Mouse (Mus musculus) intestine, postnatal 0 days (tissue): ENCODE measurements around the gene Grid2ip. TPM values are rescaled to one million over a fixed set of nuclear protein-coding genes. Genes with fewer than 3 reads are reported as not detected.
A peak's percentile ranks its signal among the peaks of the same experiment; 100 is the strongest.

ENCODE experiments used
- ATAC-seq: fragments of 200-750 bp; cut with Nextera tagmentation; 2 replicates; pipeline ENCODE4 v1.8.0; 2017; ENCODE audit warnings: mild to moderate bottlenecking, moderate TSS enrichment, moderate library complexity
- H3K27ac ChIP-seq: fragments of 300-500 bp; sonication (generic); 2 replicates; pipeline ENCODE4 v1.5.1; 2014; ENCODE audit warnings: mild to moderate bottlenecking, low read depth, low read length, moderate library complexity
- H3K27me3 ChIP-seq: fragments of 300-500 bp; sonication (generic); replicated peaks from 2 replicates; pipeline ENCODE4 v1.6.1; 2014; ENCODE audit warnings: low read length, mixed read lengths; ENCODE audit not compliant: control insufficient read depth, insufficient read depth
- H3K36me3 ChIP-seq: fragments of 300-500 bp; sonication (generic); 2 replicates; pipeline ENCODE4 v1.6.1; 2014; ENCODE audit warnings: mild to moderate bottlenecking, moderate library complexity; ENCODE audit not compliant: control insufficient read depth, insufficient read depth
- H3K4me1 ChIP-seq: fragments of 300-500 bp; sonication (generic); replicated peaks from 2 replicates; pipeline ENCODE4 v1.6.1; 2014; ENCODE audit warnings: antibody characterized with exemption, low read length, mixed read lengths; ENCODE audit not compliant: control insufficient read depth, insufficient read depth
- H3K4me2 ChIP-seq: fragments of 300-500 bp; sonication (generic); replicated peaks from 2 replicates; pipeline ENCODE4 v1.6.1; 2014; ENCODE audit warnings: low read depth, mild to moderate bottlenecking, moderate library complexity
- H3K4me3 ChIP-seq: fragments of 300-500 bp; sonication (generic); 2 replicates; pipeline ENCODE4 v1.5.1; 2014; ENCODE audit warnings: low read depth, low read length
- H3K9ac ChIP-seq: fragments of 300-500 bp; sonication (generic); 2 replicates; pipeline ENCODE4 v1.6.1; 2014; ENCODE audit warnings: mild to moderate bottlenecking, low read depth, low read length
- H3K9me3 ChIP-seq: fragments of 300-500 bp; sonication (generic); 2 replicates; pipeline ENCODE4 v1.6.1; 2016; ENCODE audit warnings: mixed run types; ENCODE audit not compliant: control insufficient read depth
- CTCF ChIP-seq: sonication (generic); IDR thresholded peaks from 2 replicates; pipeline ENCODE4 v1.5.1; 2016; ENCODE audit warnings: low read depth, mild to moderate bottlenecking, control low read depth, antibody characterized with exemption, moderate library complexity
- WGBS: fragments of 180-500 bp; shearing (Covaris S2); extraction: QIAGEN DNeasy Blood & Tissue Kit; methylation state at CpG from one replicate; pipeline ENCODE4 v1.1.7; 2014; 5-methylcytosine and 5-hydroxymethylcytosine counted together
- polyA plus RNA-seq: library from polyadenylated mRNA; unstranded; fragments of >200 nt; fragmentation: Nextera tagmentation; extraction: Ambion mirVana; gene quantifications from 2 replicates; pipeline ENCODE4 v1.2.1, GENCODE M21; 2015

Gene Grid2ip
- polyA plus RNA-seq, 1 experiment from 2014 or later, result 0.10 TPM

- Histone ChIP-seq H3K27me3 (no peaks in the 10 kb centered on the region), H3K27ac (no peak overlapping the region), H3K36me3 (peaks cover 22% of the 10 kb centered on the region), H3K4me3 (no peak overlapping the region), H3K4me2 (no peak overlapping the region), H3K4me1 (peaks cover 5% of the 10 kb centered on the region; the same call in 1 of the 2 replicates), H3K9ac (no peak overlapping the region), H3K9me3 (no peaks in the 10 kb centered on the region)
- whole genome bisulfite sequencing, result 88% methylated on average over 9 of the region's 9 CpGs
- no peak for ATAC-seq
- TF ChIP-seq CTCF, result no peak
These were observed 49.4 kb downstream of the Grid2ip start for GRCm38 (mm10) chr5:143406548-143406947.

GRCm38 (mm10) chr5:143409239-143409638, 52.1 kb downstream of the Grid2ip start:
- Histone ChIP-seq H3K9me3 (no peaks in the 10 kb centered on the region), H3K27ac (no peak overlapping the region), H3K27me3 (no peaks in the 10 kb centered on the region), H3K4me3 (no peak overlapping the region), H3K4me1 (0 out of 2 replicates have a peak, but pooled peaks cover 4% of the 10 kb centered on the region), H3K4me2 (no peak overlapping the region), H3K36me3 (peaks cover 43% of the 10 kb centered on the region), H3K9ac (no peak overlapping the region)
- ATAC-seq, result no peak
- 41% methylated on average over 3 of the region's 3 CpGs for WGBS
- TF ChIP-seq CTCF, result no peak

GRCm38 (mm10) chr5:143410841-143411395, 53.8 kb downstream of the Grid2ip start:
- Histone ChIP-seq H3K36me3 (peaks cover 52% of the 10 kb centered on the region), H3K9ac (no peak overlapping the region), H3K4me1 (0 out of 2 replicates have a peak, but pooled peaks cover 4% of the 10 kb centered on the region), H3K9me3 (no peaks in the 10 kb centered on the region), H3K4me2 (no peak overlapping the region), H3K4me3 (no peak overlapping the region), H3K27ac (no peak overlapping the region), H3K27me3 (no peaks in the 10 kb centered on the region)
- 83% methylated on average over 4 of the region's 4 CpGs for WGBS
- ATAC-seq, result no peak
- no peak for TF ChIP-seq CTCF

- Histone ChIP-seq H3K4me1 (no peaks in the 10 kb centered on the region), H3K4me3 (no peak overlapping the region), H3K27me3 (no peaks in the 10 kb centered on the region), H3K9me3 (no peaks in the 10 kb centered on the region), H3K36me3 (peaks cover 50% of the 10 kb centered on the region), H3K9ac (no peak overlapping the region), H3K4me2 (no peak overlapping the region), H3K27ac (no peak overlapping the region)
- no peak for ATAC-seq
- WGBS, result 66% methylated on average over 4 of the region's 4 CpGs
- no peak for TF ChIP-seq CTCF
These were observed 64.3 kb downstream of the Grid2ip start for GRCm38 (mm10) chr5:143421484-143421883.

- peaks cover 36% of the 10 kb centered on the region for H3K36me3 ChIP-seq
- H3K4me1 ChIP-seq, result no peaks in the 10 kb centered on the region
- H3K27me3 ChIP-seq, result no peaks in the 10 kb centered on the region
- ATAC-seq, result no peak
- TF ChIP-seq CTCF, result peak; percentile 43
- no peak overlapping the region for H3K27ac ChIP-seq
- 77% methylated on average over 4 of the region's 4 CpGs for WGBS
- no peak overlapping the region for H3K4me2 ChIP-seq
- H3K9ac ChIP-seq, result no peak overlapping the region
- H3K4me3 ChIP-seq, result no peak overlapping the region
- no peaks in the 10 kb centered on the region for H3K9me3 ChIP-seq
These were observed 65.9 kb downstream of the Grid2ip start for GRCm38 (mm10) chr5:143422990-143423389.

GRCm38 (mm10) chr5:143423899-143424519, 66.9 kb downstream of the Grid2ip start:
- peaks cover 26% of the 10 kb centered on the region for H3K36me3 ChIP-seq
- H3K4me1 ChIP-seq, result no peaks in the 10 kb centered on the region
- no peak overlapping the region for H3K27ac ChIP-seq
- H3K27me3 ChIP-seq, result no peaks in the 10 kb centered on the region
- TF ChIP-seq CTCF, result peak; percentile 86
- WGBS, result 20% methylated on average over 6 of the region's 6 CpGs
- H3K4me3 ChIP-seq, result no peak overlapping the region
- H3K9ac ChIP-seq, result no peak overlapping the region
- H3K4me2 ChIP-seq, result no peak overlapping the region
- H3K9me3 ChIP-seq, result no peaks in the 10 kb centered on the region
- ATAC-seq, result peak; percentile 61; the same call in 1 of the 2 replicates
